Mouse (Mus musculus): ENCODE measurements around the gene Gm49387. TPM values are rescaled to one million over a fixed set of nuclear protein-coding genes. Genes with fewer than 3 reads are reported as not detected.

The Gm49387 gene
- total and polyA plus RNA-seq, 3 experiments = not detected

GRCm38 (mm10) chr14:31565478-31566212 is 75.0 kb downstream of the Gm49387 start:
- TF ChIP-seq POLR2AphosphoS5 (IDR thresholded peaks at IDR 0.05; ENCODE audit: insufficient replicate concordance, low read depth, low read length) = no peak
- no peak for TF ChIP-seq GATA1 (IDR thresholded peaks at IDR 0.05; ENCODE audit: borderline replicate concordance, low read length)
- TF ChIP-seq GATA2 (IDR thresholded peaks at IDR 0.05; ENCODE audit: borderline replicate concordance, low read depth, low read length) = no peak
- no peak for TF ChIP-seq TAL1 (conservative IDR thresholded peaks at IDR 0.05; ENCODE audit: low read depth, low read length)
- TF ChIP-seq CTCF (IDR thresholded peaks at IDR 0.05; ENCODE audit: low read depth, low read length) = no peak
- Histone ChIP-seq H3K27me3 (ENCODE audit: insufficient read depth, low read length) (peaks cover 7% of the 10 kb centered on the region; the same call in 1 of the 2 replicates), H3K36me3 (replicated peaks) (no peaks in the 10 kb centered on the region), H3K9me3 (replicated peaks) (no peaks in the 10 kb centered on the region), H3K4me1 (ENCODE audit: insufficient read depth, low read depth, low read length) (peaks cover 21% of the 10 kb centered on the region), H3K4me3 (ENCODE audit: low read depth, low read length) (no peak overlapping the region)
- no peak for ATAC-seq (ENCODE audit: extremely low read depth, insufficient number of reproducible peaks, low FRiP score, poor library complexity, severe bottlenecking)
- no peak for DNase-seq (ENCODE audit: low spot score)

GRCm38 (mm10) chr14:31564452-31565179 is 76.1 kb downstream of the Gm49387 start:
- Histone ChIP-seq H3K4me1 (ENCODE audit: insufficient read depth, low read depth, low read length) (peaks cover 11% of the 10 kb centered on the region), H3K4me3 (ENCODE audit: low read depth, low read length) (no peak overlapping the region), H3K36me3 (replicated peaks) (no peaks in the 10 kb centered on the region), H3K9me3 (replicated peaks) (no peaks in the 10 kb centered on the region), H3K27me3 (ENCODE audit: insufficient read depth, low read length) (peaks cover 7% of the 10 kb centered on the region)
- TF ChIP-seq POLR2AphosphoS5 (IDR thresholded peaks at IDR 0.05; ENCODE audit: insufficient replicate concordance, low read depth, low read length) = no peak
- no peak for TF ChIP-seq GATA1 (IDR thresholded peaks at IDR 0.05; ENCODE audit: borderline replicate concordance, low read length)
- TF ChIP-seq TAL1 (conservative IDR thresholded peaks at IDR 0.05; ENCODE audit: low read depth, low read length) = no peak
- no peak for TF ChIP-seq GATA2 (IDR thresholded peaks at IDR 0.05; ENCODE audit: borderline replicate concordance, low read depth, low read length)
- TF ChIP-seq CTCF (IDR thresholded peaks at IDR 0.05; ENCODE audit: low read depth, low read length) = no peak
- DNase-seq (ENCODE audit: low spot score) (no peak), ATAC-seq (ENCODE audit: extremely low read depth, insufficient number of reproducible peaks, low FRiP score, poor library complexity, severe bottlenecking) (no peak)

GRCm38 (mm10) chr14:31560886-31561285 is 79.8 kb downstream of the Gm49387 start:
- no peak overlapping the region for H3K4me3 ChIP-seq (ENCODE audit: low read depth, low read length)
- H3K4me1 ChIP-seq (ENCODE audit: insufficient read depth, low read depth, low read length) = 0 out of 2 replicates have a peak, but pooled peaks cover 1% of the 10 kb centered on the region
- ATAC-seq (ENCODE audit: extremely low read depth, insufficient number of reproducible peaks, low FRiP score, poor library complexity, severe bottlenecking) = no peak
- peaks cover 28% of the 10 kb centered on the region for H3K27me3 ChIP-seq (ENCODE audit: insufficient read depth, low read length)
- no peak for TF ChIP-seq GATA1 (IDR thresholded peaks at IDR 0.05; ENCODE audit: borderline replicate concordance, low read length)
- no peak for TF ChIP-seq TAL1 (conservative IDR thresholded peaks at IDR 0.05; ENCODE audit: low read depth, low read length)
- no peak for TF ChIP-seq GATA2 (IDR thresholded peaks at IDR 0.05; ENCODE audit: borderline replicate concordance, low read depth, low read length)
- TF ChIP-seq POLR2AphosphoS5 (IDR thresholded peaks at IDR 0.05; ENCODE audit: insufficient replicate concordance, low read depth, low read length) = no peak
- no peak for TF ChIP-seq CTCF (IDR thresholded peaks at IDR 0.05; ENCODE audit: low read depth, low read length)
- no peaks in the 10 kb centered on the region for H3K9me3 ChIP-seq (replicated peaks)
- H3K36me3 ChIP-seq (replicated peaks) = no peaks in the 10 kb centered on the region
- DNase-seq (ENCODE audit: low spot score) = peak; percentile 19

GRCm38 (mm10) chr14:31559216-31559615 is 81.5 kb downstream of the Gm49387 start:
- no peak for ATAC-seq (ENCODE audit: extremely low read depth, insufficient number of reproducible peaks, low FRiP score, poor library complexity, severe bottlenecking)
- Histone ChIP-seq H3K27me3 (ENCODE audit: insufficient read depth, low read length) (peaks cover 31% of the 10 kb centered on the region), H3K9me3 (replicated peaks) (no peaks in the 10 kb centered on the region), H3K4me1 (ENCODE audit: insufficient read depth, low read depth, low read length) (no peaks in the 10 kb centered on the region), H3K4me3 (ENCODE audit: low read depth, low read length) (no peak overlapping the region), H3K36me3 (replicated peaks) (no peaks in the 10 kb centered on the region)
- DNase-seq (ENCODE audit: low spot score) = no peak
- TF ChIP-seq POLR2AphosphoS5 (IDR thresholded peaks at IDR 0.05; ENCODE audit: insufficient replicate concordance, low read depth, low read length) (no peak), TAL1 (conservative IDR thresholded peaks at IDR 0.05; ENCODE audit: low read depth, low read length) (no peak), GATA2 (IDR thresholded peaks at IDR 0.05; ENCODE audit: borderline replicate concordance, low read depth, low read length) (no peak), CTCF (IDR thresholded peaks at IDR 0.05; ENCODE audit: low read depth, low read length) (no peak), GATA1 (IDR thresholded peaks at IDR 0.05; ENCODE audit: borderline replicate concordance, low read length) (no peak)

- Histone ChIP-seq H3K4me1 (ENCODE audit: insufficient read depth, low read depth, low read length) (no peaks in the 10 kb centered on the region), H3K36me3 (replicated peaks) (no peaks in the 10 kb centered on the region), H3K9me3 (replicated peaks) (no peaks in the 10 kb centered on the region), H3K4me3 (ENCODE audit: low read depth, low read length) (no peak overlapping the region), H3K27me3 (ENCODE audit: insufficient read depth, low read length) (peaks cover 38% of the 10 kb centered on the region)
- DNase-seq (ENCODE audit: low spot score) (no peak), ATAC-seq (ENCODE audit: extremely low read depth, insufficient number of reproducible peaks, low FRiP score, poor library complexity, severe bottlenecking) (no peak)
- no peak for TF ChIP-seq POLR2AphosphoS5 (IDR thresholded peaks at IDR 0.05; ENCODE audit: insufficient replicate concordance, low read depth, low read length)
- TF ChIP-seq CTCF (IDR thresholded peaks at IDR 0.05; ENCODE audit: low read depth, low read length) = no peak
- no peak for TF ChIP-seq GATA2 (IDR thresholded peaks at IDR 0.05; ENCODE audit: borderline replicate concordance, low read depth, low read length)
- no peak for TF ChIP-seq TAL1 (conservative IDR thresholded peaks at IDR 0.05; ENCODE audit: low read depth, low read length)
- TF ChIP-seq GATA1 (IDR thresholded peaks at IDR 0.05; ENCODE audit: borderline replicate concordance, low read length) = no peak
These were observed 82.9 kb downstream of the Gm49387 start for GRCm38 (mm10) chr14:31557784-31558183.

- Histone ChIP-seq H3K9me3 (replicated peaks) (no peaks in the 10 kb centered on the region), H3K4me3 (ENCODE audit: low read depth, low read length) (no peak overlapping the region), H3K36me3 (replicated peaks) (no peaks in the 10 kb centered on the region), H3K4me1 (ENCODE audit: insufficient read depth, low read depth, low read length) (no peaks in the 10 kb centered on the region), H3K27me3 (ENCODE audit: insufficient read depth, low read length) (peaks cover 40% of the 10 kb centered on the region)
- DNase-seq (ENCODE audit: low spot score) = no peak
- TF ChIP-seq TAL1 (conservative IDR thresholded peaks at IDR 0.05; ENCODE audit: low read depth, low read length) (no peak), GATA2 (IDR thresholded peaks at IDR 0.05; ENCODE audit: borderline replicate concordance, low read depth, low read length) (no peak), CTCF (IDR thresholded peaks at IDR 0.05; ENCODE audit: low read depth, low read length) (no peak), POLR2AphosphoS5 (IDR thresholded peaks at IDR 0.05; ENCODE audit: insufficient replicate concordance, low read depth, low read length) (no peak), GATA1 (IDR thresholded peaks at IDR 0.05; ENCODE audit: borderline replicate concordance, low read length) (no peak)
- no peak for ATAC-seq (ENCODE audit: extremely low read depth, insufficient number of reproducible peaks, low FRiP score, poor library complexity, severe bottlenecking)
These were observed 83.4 kb downstream of the Gm49387 start for GRCm38 (mm10) chr14:31557273-31557672.

Data from G1E (cell line).